Mouse (Mus musculus) midbrain, embryonic 10.5 days (tissue): ENCODE data around the gene Fas. TPM values are rescaled to one million over a fixed set of nuclear protein-coding genes. Genes with fewer than 3 reads are reported as not detected.

Source experiments
- DNase-seq: peaks from one replicate; pipeline ENCODE4 v3.0.0-alpha.2; 2017; ENCODE audit warnings: low spot score
- H3K27ac ChIP-seq: fragments of 300-500 bp; sonication (generic); replicated peaks from 2 replicates; pipeline ENCODE4 v1.5.1; 2016; ENCODE audit warnings: mild to moderate bottlenecking
- H3K27me3 ChIP-seq: fragments of 300-500 bp; sonication (generic); 2 replicates; pipeline ENCODE4 v1.6.1; 2016; ENCODE audit warnings: low read depth, mild to moderate bottlenecking; ENCODE audit not compliant: poor library complexity, severe bottlenecking
- H3K36me3 ChIP-seq: fragments of 300-500 bp; sonication (generic); 2 replicates; pipeline ENCODE4 v1.6.1; 2016; ENCODE audit warnings: mild to moderate bottlenecking, moderate library complexity
- H3K4me1 ChIP-seq: fragments of 300-500 bp; sonication (generic); 2 replicates; pipeline ENCODE4 v1.6.1; 2016
- H3K4me3 ChIP-seq: fragments of 300-500 bp; sonication (generic); 2 replicates; pipeline ENCODE4 v1.5.1; 2016; ENCODE audit warnings: mild to moderate bottlenecking, moderate library complexity
- H3K9me3 ChIP-seq: fragments of 300-500 bp; sonication (generic); replicated peaks from 2 replicates; pipeline ENCODE4 v1.6.1; 2016; ENCODE audit warnings: mild to moderate bottlenecking
- WGBS: fragments of 180-500 bp; shearing (Covaris S2); methylation state at CpG from one replicate; pipeline ENCODE4 v1.1.7; 2016; 5-methylcytosine and 5-hydroxymethylcytosine counted together
- polyA plus RNA-seq: library from polyadenylated mRNA; unstranded; fragments of >200 nt; fragmentation: Nextera tagmentation; extraction: Ambion mirVana; gene quantifications from 2 replicates; pipeline ENCODE4 v1.2.1, GENCODE M21; 2016

Fas gene
- polyA plus RNA-seq, 1 experiment from 2014 or later: 0.38 TPM

DNA sequence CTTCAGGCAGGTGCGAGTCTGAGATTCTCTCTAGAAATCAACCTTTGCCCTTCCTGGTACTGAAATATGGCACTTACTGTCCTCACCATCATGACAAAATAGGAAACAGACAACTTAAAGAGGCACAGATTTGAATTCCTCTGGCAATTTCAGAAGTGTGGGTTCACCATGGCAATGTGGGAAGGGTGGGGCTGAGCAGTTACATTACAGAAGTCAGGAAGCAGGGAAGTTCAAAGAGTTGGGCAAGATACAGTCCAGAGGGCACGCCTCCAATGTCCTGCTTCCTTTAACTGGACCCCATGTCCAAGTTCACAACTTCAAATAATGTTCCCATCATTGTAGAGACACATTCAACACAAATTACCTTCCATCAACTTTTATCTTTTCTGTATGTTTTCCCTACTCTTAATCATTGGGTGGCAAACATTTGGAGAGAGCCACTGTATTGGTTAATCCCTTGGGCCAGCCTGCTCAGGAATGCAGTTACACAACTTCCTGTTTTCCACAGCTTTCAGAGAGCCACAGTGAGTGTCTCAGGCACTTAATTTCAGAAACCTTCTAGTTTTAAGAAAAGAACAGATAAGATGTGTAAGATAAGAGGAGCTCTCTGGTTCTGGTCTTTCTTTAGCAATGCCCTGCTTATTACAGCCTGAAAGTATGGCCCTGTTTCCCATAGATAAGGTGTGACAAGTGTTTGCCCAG lies 28.0 kb upstream of the Fas start:
- H3K36me3 ChIP-seq: no peaks in the 10 kb centered on the region
- no peaks in the 10 kb centered on the region for H3K9me3 ChIP-seq
- WGBS: 84% methylated on average over 2 of the region's 2 CpGs
- no peak overlapping the region for H3K4me3 ChIP-seq
- no peak for DNase-seq
- no peaks in the 10 kb centered on the region for H3K27me3 ChIP-seq
- H3K4me1 ChIP-seq: no peaks in the 10 kb centered on the region
- no peak overlapping the region for H3K27ac ChIP-seq

DNA sequence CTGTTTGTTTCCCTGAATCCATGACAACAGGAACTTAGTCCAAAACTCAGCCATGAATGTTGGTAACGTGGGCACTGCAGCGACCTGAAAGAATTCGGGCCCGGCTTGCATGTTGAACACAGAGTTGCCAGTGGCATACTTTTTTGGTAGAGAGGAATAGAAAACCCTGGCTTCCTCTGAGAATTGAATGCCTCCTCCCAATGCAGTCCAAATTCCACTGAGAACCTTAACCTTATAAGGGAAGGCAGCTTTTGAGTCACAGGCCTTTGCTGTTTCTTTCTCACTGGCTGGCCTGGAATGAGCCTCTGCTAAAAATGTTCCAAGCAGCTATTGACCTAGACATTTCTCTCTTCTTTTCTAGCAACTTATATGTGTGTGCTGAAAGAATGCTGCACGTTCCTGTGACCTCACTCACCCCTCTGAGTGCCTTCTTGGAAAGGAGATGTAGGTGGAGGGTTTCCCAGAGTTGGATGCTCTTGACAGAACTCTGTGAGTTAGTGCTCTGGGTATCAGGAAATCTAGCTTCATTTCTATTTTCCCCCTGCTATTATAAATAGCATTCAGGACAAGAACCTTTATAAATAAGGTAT lies 24.8 kb upstream of the Fas start:
- Histone ChIP-seq H3K4me1 (no peaks in the 10 kb centered on the region), H3K36me3 (no peaks in the 10 kb centered on the region), H3K4me3 (no peak overlapping the region), H3K27ac (no peak overlapping the region), H3K9me3 (no peaks in the 10 kb centered on the region), H3K27me3 (no peaks in the 10 kb centered on the region)
- DNase-seq: no peak
- WGBS: 78% methylated on average over 5 of the region's 5 CpGs

DNA sequence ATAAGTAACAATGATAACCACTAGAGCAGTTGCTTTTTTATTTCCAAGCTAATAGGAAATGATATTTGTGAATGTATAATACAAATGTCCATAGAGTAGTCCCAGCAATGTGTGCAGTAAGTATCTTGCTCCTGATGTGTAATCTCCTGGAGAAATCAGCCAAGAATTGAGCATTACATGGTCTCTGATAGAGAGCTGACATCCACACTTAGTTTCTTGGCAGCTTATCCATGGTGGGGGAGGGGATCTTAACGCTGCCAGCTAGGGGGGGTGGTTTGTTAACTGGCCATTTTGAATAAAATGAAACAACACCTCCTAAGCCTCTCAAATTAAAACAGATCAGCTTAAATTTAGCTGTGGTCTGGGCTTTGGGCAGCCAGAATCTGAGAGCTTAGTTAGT lies 21.5 kb upstream of the Fas start:
- H3K4me1 ChIP-seq: no peaks in the 10 kb centered on the region
- 54% methylated on average over 1 of the region's 1 CpGs for WGBS
- H3K27ac ChIP-seq: no peak overlapping the region
- no peaks in the 10 kb centered on the region for H3K9me3 ChIP-seq
- DNase-seq: no peak
- H3K27me3 ChIP-seq: no peaks in the 10 kb centered on the region
- H3K36me3 ChIP-seq: no peaks in the 10 kb centered on the region
- no peak overlapping the region for H3K4me3 ChIP-seq

DNA sequence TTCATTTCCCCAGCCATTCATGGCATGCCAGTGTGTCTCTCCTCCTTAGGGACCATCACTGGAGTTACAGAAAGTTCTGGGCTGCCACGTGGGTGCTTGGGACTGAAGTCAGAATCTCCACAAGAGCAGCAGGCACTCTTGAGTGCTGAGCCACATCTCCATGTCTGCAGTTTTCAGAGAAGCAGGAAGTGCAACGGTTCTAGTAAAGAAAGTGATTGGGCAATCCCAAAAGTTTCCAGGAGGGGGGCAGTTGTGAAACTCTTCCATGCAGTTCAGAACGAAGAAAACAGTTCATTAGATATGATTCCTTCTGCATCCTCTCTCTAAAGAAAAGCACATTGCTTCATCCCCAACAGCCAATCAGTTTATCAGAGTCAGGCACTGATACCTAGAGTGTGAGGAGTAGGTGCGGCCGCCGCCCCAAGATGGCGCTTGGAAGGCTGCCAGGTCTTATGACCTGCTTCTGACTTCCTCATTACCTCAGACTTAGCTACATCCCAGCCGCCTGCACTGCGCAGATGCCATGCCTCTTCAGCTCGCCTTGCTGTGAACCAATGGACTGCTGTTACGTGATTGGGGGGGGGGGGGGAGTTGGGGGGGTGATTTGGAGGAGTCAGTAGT lies 20.2 kb upstream of the Fas start:
- no peaks in the 10 kb centered on the region for H3K4me1 ChIP-seq
- 91% methylated on average over 11 of the region's 11 CpGs for WGBS
- no peak overlapping the region for H3K4me3 ChIP-seq
- no peaks in the 10 kb centered on the region for H3K9me3 ChIP-seq
- no peaks in the 10 kb centered on the region for H3K36me3 ChIP-seq
- no peak for DNase-seq
- H3K27ac ChIP-seq: no peak overlapping the region
- H3K27me3 ChIP-seq: no peaks in the 10 kb centered on the region

DNA sequence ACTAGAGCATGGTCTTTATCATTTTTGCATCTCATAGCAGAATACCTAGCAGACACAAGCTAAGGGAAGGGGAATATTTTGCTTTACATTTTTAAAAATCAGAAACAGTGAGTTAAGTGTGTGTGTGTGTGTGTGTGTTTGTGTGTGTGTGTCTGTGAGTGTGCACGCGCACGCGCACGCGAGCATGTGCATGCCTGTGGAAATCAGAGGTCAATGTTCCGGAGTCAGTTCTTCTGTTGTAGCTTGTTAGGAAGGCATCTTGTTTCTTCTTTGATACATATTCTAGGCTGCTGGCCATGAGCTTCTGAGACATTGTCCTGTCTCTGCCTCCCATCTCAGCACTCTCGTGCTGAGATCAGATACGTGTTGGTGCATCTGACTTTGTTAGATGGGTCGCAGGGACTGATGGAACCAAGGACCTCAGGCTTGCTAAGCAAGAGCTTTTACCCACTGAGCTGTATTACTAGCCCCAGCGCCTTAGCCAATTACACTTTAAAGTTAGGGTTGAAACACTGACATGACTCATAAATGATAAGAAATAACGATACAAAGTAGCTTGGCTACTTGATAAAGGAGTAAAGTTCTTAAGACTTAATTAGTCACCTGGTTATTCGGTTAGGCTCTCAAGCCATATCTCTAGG lies 19.5 kb upstream of the Fas start:
- no peak overlapping the region for H3K4me3 ChIP-seq
- H3K27ac ChIP-seq: no peak overlapping the region
- WGBS: 94% methylated on average over 13 of the region's 13 CpGs
- no peaks in the 10 kb centered on the region for H3K27me3 ChIP-seq
- H3K9me3 ChIP-seq: no peaks in the 10 kb centered on the region
- DNase-seq: no peak
- no peaks in the 10 kb centered on the region for H3K36me3 ChIP-seq
- H3K4me1 ChIP-seq: no peaks in the 10 kb centered on the region

DNA sequence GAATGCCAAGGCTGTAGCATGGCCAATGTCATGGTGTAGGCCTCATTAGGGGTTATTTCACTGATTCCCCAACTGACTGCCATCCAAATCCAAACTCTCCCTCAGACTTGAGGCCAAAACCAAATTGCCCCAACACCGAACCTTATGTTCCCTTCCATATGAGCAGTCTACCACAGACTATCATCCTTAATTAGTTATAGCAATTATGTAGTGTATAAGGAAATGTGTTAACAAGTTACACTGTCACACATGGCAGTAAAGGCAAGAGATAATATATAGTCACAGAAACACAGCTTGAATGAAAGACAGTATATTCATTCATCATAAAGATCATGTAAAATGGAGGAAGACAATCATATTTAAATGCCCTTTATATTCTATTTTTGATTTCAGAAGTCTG lies 17.4 kb upstream of the Fas start:
- no peaks in the 10 kb centered on the region for H3K9me3 ChIP-seq
- H3K36me3 ChIP-seq: no peaks in the 10 kb centered on the region
- H3K27me3 ChIP-seq: no peaks in the 10 kb centered on the region
- no peaks in the 10 kb centered on the region for H3K4me1 ChIP-seq
- no peak overlapping the region for H3K4me3 ChIP-seq
- DNase-seq: no peak
- no peak overlapping the region for H3K27ac ChIP-seq
- 98% methylated on average over 1 of the region's 1 CpGs for WGBS

DNA sequence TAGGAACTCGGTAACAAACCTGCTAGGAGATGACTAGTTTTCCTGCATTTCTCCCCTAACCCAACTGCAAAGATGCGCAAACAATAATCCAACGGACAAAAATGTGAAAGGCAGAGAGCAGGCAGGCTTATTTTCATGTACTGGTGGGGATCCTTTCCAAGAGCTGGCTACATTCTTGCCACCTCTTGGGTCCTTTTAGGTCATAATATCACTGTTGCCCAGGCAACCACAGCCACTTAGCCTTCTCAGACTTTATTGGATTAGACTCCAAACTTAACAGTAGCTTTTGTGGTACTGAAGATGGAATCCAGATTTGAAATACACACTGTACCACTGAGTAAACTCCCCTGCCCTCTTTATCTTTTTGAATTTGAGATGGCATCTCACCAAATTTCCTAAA lies 12.4 kb upstream of the Fas start:
- H3K4me1 ChIP-seq: no peaks in the 10 kb centered on the region
- WGBS: 89% methylated on average over 3 of the region's 3 CpGs
- H3K27me3 ChIP-seq: no peaks in the 10 kb centered on the region
- DNase-seq: no peak
- no peaks in the 10 kb centered on the region for H3K9me3 ChIP-seq
- no peaks in the 10 kb centered on the region for H3K36me3 ChIP-seq
- H3K4me3 ChIP-seq: no peak overlapping the region
- H3K27ac ChIP-seq: no peak overlapping the region

DNA sequence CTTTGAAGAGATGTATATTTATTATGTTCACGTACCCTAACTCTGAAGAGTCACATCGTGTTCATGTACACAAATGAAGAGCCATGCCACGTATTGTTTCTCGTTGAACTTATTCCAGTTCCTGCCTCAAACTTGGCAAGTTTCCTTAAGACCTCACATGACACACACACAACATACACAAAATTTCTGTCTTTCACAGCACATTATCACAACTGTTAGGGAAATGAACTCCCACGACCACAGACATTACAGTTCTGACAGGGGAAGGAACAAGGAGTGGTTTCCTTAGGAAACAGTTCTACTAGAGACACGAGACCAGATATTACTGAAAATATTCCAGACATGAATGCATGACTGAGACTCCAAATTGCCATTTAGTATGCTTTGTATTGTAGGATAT lies 6.9 kb upstream of the Fas start:
- H3K36me3 ChIP-seq: no peaks in the 10 kb centered on the region
- 89% methylated on average over 6 of the region's 6 CpGs for WGBS
- no peak overlapping the region for H3K27ac ChIP-seq
- no peaks in the 10 kb centered on the region for H3K9me3 ChIP-seq
- H3K4me1 ChIP-seq: no peaks in the 10 kb centered on the region
- no peaks in the 10 kb centered on the region for H3K27me3 ChIP-seq
- no peak overlapping the region for H3K4me3 ChIP-seq
- DNase-seq: no peak

DNA sequence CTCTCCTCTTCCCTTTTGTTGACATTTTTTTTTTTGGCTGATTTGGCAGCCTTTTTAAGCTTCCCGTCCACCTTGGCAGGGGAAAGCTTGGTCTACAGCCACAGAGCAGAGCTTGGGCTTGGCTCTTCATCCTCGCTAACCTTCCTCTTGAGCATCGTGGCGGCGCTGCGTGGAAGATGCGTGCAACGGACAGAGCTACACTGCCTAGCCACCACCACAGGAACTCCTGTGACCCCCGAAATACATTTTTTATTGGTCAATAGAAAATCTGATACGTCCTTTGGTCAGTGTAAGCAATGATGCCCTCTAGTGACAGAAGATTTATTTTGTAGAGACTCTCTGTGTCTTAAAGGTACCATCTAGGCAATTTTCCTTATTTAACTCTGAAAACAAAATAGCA lies 6.1 kb upstream of the Fas start:
- Histone ChIP-seq H3K9me3 (no peaks in the 10 kb centered on the region), H3K36me3 (no peaks in the 10 kb centered on the region), H3K27ac (no peak overlapping the region), H3K27me3 (no peaks in the 10 kb centered on the region; the same call in 1 of the 2 replicates), H3K4me3 (no peak overlapping the region), H3K4me1 (no peaks in the 10 kb centered on the region)
- DNase-seq: no peak
- WGBS: 68% methylated on average over 10 of the region's 10 CpGs

DNA sequence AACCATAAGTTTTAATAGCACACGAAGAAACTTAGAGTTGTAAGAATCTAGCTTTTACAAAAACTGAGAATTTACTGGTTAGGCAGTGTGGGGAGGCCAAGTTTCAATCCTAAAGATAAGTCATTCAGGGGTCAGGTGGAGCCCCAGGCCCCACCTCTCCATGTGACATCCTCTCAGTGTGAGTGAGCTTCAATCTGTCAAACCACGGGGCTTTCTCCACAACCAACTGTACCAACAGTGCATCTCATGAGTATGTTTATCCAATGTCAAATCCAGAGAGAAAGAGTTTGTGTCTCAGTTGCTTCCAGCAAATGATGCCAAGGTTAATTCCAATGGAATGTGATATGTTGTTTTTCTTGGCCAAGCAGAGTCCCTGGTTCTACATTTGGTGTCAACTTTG lies 5.6 kb upstream of the Fas start:
- DNase-seq: no peak
- Histone ChIP-seq H3K27ac (no peak overlapping the region), H3K4me3 (no peak overlapping the region), H3K9me3 (no peaks in the 10 kb centered on the region), H3K27me3 (no peaks in the 10 kb centered on the region; the same call in 1 of the 2 replicates), H3K4me1 (no peaks in the 10 kb centered on the region; the same call in 1 of the 2 replicates), H3K36me3 (no peaks in the 10 kb centered on the region)
- 65% methylated on average over 2 of the region's 2 CpGs for WGBS

DNA sequence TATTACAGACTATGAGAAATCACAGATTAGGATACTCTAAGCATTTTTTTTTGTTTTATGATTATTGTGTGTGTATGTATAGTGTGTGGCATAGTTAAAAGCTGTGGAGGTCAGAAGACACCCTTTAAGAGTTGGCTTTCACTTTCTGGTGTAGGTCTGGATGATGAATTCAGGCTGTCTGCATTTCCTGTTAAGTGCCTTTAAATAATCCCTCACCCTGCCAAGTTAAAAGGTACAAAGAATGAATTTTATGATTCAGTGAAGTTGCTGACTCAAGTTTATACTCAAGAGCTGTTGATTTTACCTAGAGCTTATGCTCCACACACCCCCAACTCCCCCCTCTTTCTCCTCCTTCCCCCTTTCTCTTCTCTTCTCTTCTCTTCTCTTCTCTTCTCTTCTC lies 3.2 kb upstream of the Fas start:
- Histone ChIP-seq H3K27ac (no peak overlapping the region), H3K27me3 (peaks cover 14% of the 10 kb centered on the region; the same call in 1 of the 2 replicates), H3K36me3 (no peaks in the 10 kb centered on the region), H3K4me3 (no peak overlapping the region), H3K4me1 (peaks cover 15% of the 10 kb centered on the region), H3K9me3 (no peaks in the 10 kb centered on the region)
- DNase-seq: no peak

DNA sequence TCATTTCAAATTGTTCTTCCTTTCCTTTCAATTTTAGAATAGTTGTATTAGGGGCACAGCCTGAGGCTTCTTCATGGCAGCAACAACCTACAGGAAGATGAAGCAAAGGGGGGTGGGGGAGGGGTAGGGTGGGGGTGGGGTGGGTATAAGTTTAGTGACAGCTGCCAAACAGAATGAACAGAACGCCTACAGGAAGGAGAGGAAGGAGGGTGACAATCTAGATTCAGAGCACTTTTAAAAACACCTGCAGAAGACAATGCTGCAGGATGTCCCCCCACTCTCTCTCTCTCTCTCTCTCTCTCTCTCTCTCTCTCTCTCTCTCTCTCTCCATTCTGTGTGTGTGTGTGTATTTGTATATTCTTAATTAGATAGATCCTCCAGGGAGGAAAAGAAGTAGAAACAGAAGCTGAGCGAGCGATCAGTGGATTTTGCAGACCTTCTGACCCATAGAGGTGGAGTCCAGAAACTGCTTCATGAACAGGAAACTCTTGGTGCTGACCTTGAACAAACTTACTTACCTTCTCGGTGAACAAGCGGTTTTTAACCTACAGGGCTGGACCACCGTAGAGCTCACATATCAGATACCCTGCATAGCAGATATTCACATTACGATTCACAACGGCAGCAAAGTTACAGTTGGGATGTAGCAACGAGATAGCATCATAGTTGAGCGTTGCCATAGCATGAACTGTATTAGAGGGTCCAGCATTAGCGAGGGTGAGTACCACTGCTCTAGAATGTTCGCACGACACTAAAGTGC lies 2.6 kb upstream of the Fas start:
- Histone ChIP-seq H3K27ac (no peak overlapping the region), H3K27me3 (peaks cover 21% of the 10 kb centered on the region; the same call in 1 of the 2 replicates), H3K9me3 (no peaks in the 10 kb centered on the region), H3K4me1 (peaks cover 15% of the 10 kb centered on the region), H3K4me3 (no peak overlapping the region), H3K36me3 (no peaks in the 10 kb centered on the region)
- WGBS: 87% methylated on average over 13 of the region's 13 CpGs
- DNase-seq: no peak
